Mouse (Mus musculus): ENCODE measurements around the gene Oxt.

GRCm38 (mm10) chr2:130577632-130578031 is 1.7 kb downstream of the Oxt start:
- TF ChIP-seq EP300 (IDR thresholded peaks at IDR 0.05; ENCODE audit: insufficient read depth, low read depth, low read length) (no peak), CTCF (IDR thresholded peaks at IDR 0.05; ENCODE audit: low read depth, low read length) (no peak)
